ENCODE assay signal across 22 mouse cellular contexts in genomic region chr19:52624310-52624709, GRCm38 (mm10).
DNase-seq lines count a peak whose midpoint lies in the region; ATAC-seq and TF ChIP-seq lines count a peak whose summit lies in the region.
"Had no signal": no experiment of that assay in that cellular context is flagged by ENCODE, and none has a peak within 500 bp of the region (broad histone marks: within the 10 kb centered on the region; RNA-seq: fewer than 3 reads in every experiment).

No protein-coding gene starts in this region.

- H3K4me3 ChIP-seq in forebrain, embryonic 14.5 days (ENCODE audit: low read depth, low read length) = no peak overlapping the region
- no peak overlapping the region for H3K4me3 ChIP-seq in forebrain, embryonic 11.5 days (ENCODE audit: low read depth, low read length)
- H3K4me3 ChIP-seq in lung, embryonic 14.5 days (ENCODE audit: low read depth, low read length) = no peak overlapping the region
- H3K4me3 ChIP-seq in midbrain, embryonic 10.5 days = no peak overlapping the region
- H3K4me3 ChIP-seq: embryonic facial prominence, embryonic 13.5 days; stomach, embryonic 15.5 days had no signal

- H3K27ac ChIP-seq in forebrain, embryonic 14.5 days (ENCODE audit: low read depth, low read length) = 0 out of 2 replicates have a peak overlapping the region, but pooled peaks have one; percentile 21
- H3K27ac ChIP-seq in forebrain, embryonic 11.5 days (ENCODE audit: low read depth, low read length) = no peak overlapping the region
- no peak overlapping the region for H3K27ac ChIP-seq in lung, embryonic 14.5 days (ENCODE audit: low read depth)
- no peak overlapping the region for H3K27ac ChIP-seq in midbrain, embryonic 10.5 days (replicated peaks)
- H3K27ac ChIP-seq: embryonic facial prominence, embryonic 13.5 days; stomach, embryonic 15.5 days had no signal

- no peak for TF ChIP-seq CTCF in lung, embryonic 14.5 days (IDR thresholded peaks at IDR 0.05; ENCODE audit: low read depth)

- no peaks in the 10 kb centered on the region for H3K4me1 ChIP-seq in forebrain, embryonic 14.5 days (ENCODE audit: control insufficient read depth, insufficient read depth, low read length)
- H3K4me1 ChIP-seq in forebrain, embryonic 11.5 days (replicated peaks; ENCODE audit: control insufficient read depth, insufficient read depth, low read length) = no peaks in the 10 kb centered on the region
- no peaks in the 10 kb centered on the region; the same call in 1 of the 2 replicates for H3K4me1 ChIP-seq in lung, embryonic 14.5 days (ENCODE audit: insufficient read depth)
- H3K4me1 ChIP-seq in midbrain, embryonic 10.5 days = no peaks in the 10 kb centered on the region
- H3K4me1 ChIP-seq: embryonic facial prominence, embryonic 13.5 days; stomach, embryonic 15.5 days had no signal

- H3K27me3 ChIP-seq in forebrain, embryonic 14.5 days (replicated peaks; ENCODE audit: control insufficient read depth, insufficient read depth, low read length) = no peaks in the 10 kb centered on the region
- H3K27me3 ChIP-seq in forebrain, embryonic 11.5 days (ENCODE audit: control insufficient read depth, insufficient read depth, low read length) = no peaks in the 10 kb centered on the region
- H3K27me3 ChIP-seq in lung, embryonic 14.5 days (ENCODE audit: insufficient read depth, low read length) = no peaks in the 10 kb centered on the region
- H3K27me3 ChIP-seq in midbrain, embryonic 10.5 days (ENCODE audit: low read depth, poor library complexity, severe bottlenecking) = no peaks in the 10 kb centered on the region
- H3K27me3 ChIP-seq: CH12.LX; embryonic facial prominence, embryonic 13.5 days; stomach, embryonic 15.5 days had no signal

- DNase-seq in forebrain, embryonic 14.5 days (ENCODE audit: low spot score) = peak; percentile 66
- no peak for DNase-seq in forebrain, embryonic 11.5 days (ENCODE audit: low spot score)
- DNase-seq in lung, embryonic 14.5 days = peak; percentile 8
- DNase-seq in lung, postnatal 4 days = no peak
- DNase-seq in layer of hippocampus, adult 9-11 months = peak; percentile 55
- peak; percentile 39 for DNase-seq in lung, postnatal 36 days
- no peak for DNase-seq in ovary, postnatal 10 days (ENCODE audit: low spot score)
- DNase-seq in midbrain, embryonic 10.5 days (ENCODE audit: low spot score) = no peak
- DNase-seq: cerebellum, adult 11-12 months; cerebellum, postnatal 36 days; gastrocnemius, postnatal 14 days; kidney, adult 11 months; kidney, postnatal 14 days; spleen, adult 18-20 months; thymus, postnatal 14 days had no signal

- no peak overlapping the region for H3K4me2 ChIP-seq in forebrain, embryonic 14.5 days (ENCODE audit: low read length)
- no peak overlapping the region for H3K4me2 ChIP-seq in forebrain, embryonic 11.5 days (ENCODE audit: low read depth, low read length, severe bottlenecking)
- H3K4me2 ChIP-seq in lung, embryonic 14.5 days = no peak overlapping the region
- H3K4me2 ChIP-seq: embryonic facial prominence, embryonic 13.5 days; heart, embryonic 11.5 days; liver, embryonic 11.5 days; stomach, embryonic 15.5 days had no signal

- WGBS in forebrain, embryonic 14.5 days = 42% methylated on average over 5 of the region's 5 CpGs
- 68% methylated on average over 5 of the region's 5 CpGs for WGBS in forebrain, embryonic 11.5 days
- WGBS in lung, embryonic 14.5 days = 39% methylated on average over 5 of the region's 5 CpGs
- 77% methylated on average over 5 of the region's 5 CpGs for WGBS in midbrain, embryonic 10.5 days

- ATAC-seq in forebrain, embryonic 14.5 days = peak; percentile 76; the same call in 1 of the 2 replicates
- no peak for ATAC-seq in forebrain, embryonic 11.5 days (replicated peaks; ENCODE audit: low FRiP score)
- 0 out of 2 replicates have a peak, but pooled peaks have one; percentile 38 for ATAC-seq in lung, embryonic 14.5 days (ENCODE audit: insufficient read depth)
- ATAC-seq: hindbrain, embryonic 16.5 days; midbrain, embryonic 16.5 days had no signal

- no peaks in the 10 kb centered on the region for H3K36me3 ChIP-seq in forebrain, embryonic 14.5 days (ENCODE audit: control insufficient read depth, insufficient read depth, low read length)
- H3K36me3 ChIP-seq in forebrain, embryonic 11.5 days (ENCODE audit: control insufficient read depth, insufficient read depth, low read length) = no peaks in the 10 kb centered on the region
- no peaks in the 10 kb centered on the region for H3K36me3 ChIP-seq in lung, embryonic 14.5 days (ENCODE audit: insufficient read depth)
- H3K36me3 ChIP-seq in midbrain, embryonic 10.5 days = no peaks in the 10 kb centered on the region
- H3K36me3 ChIP-seq: embryonic facial prominence, embryonic 13.5 days; stomach, embryonic 15.5 days had no signal

- H3K9me3 ChIP-seq in forebrain, embryonic 14.5 days (replicated peaks; ENCODE audit: control insufficient read depth, low read length) = no peaks in the 10 kb centered on the region
- H3K9me3 ChIP-seq in forebrain, embryonic 11.5 days (ENCODE audit: control insufficient read depth, low read length) = no peaks in the 10 kb centered on the region
- H3K9me3 ChIP-seq in lung, embryonic 14.5 days (ENCODE audit: low read depth, low read length) = no peaks in the 10 kb centered on the region
- H3K9me3 ChIP-seq in midbrain, embryonic 10.5 days (replicated peaks) = no peaks in the 10 kb centered on the region
- H3K9me3 ChIP-seq: embryonic facial prominence, embryonic 13.5 days; stomach, embryonic 15.5 days had no signal

- H3K9ac ChIP-seq in forebrain, embryonic 14.5 days (ENCODE audit: low read length) = no peak overlapping the region
- H3K9ac ChIP-seq in forebrain, embryonic 11.5 days (ENCODE audit: low read length) = no peak overlapping the region
- no peak overlapping the region for H3K9ac ChIP-seq in lung, embryonic 14.5 days
- H3K9ac ChIP-seq: embryonic facial prominence, embryonic 13.5 days; stomach, embryonic 15.5 days had no signal

Comparison
In these comparisons a context has a peak if more than half of its experiments do, and no peak if none do; other contexts are left out.
1. DNase-seq: peak in forebrain, embryonic 14.5 days (single experiment), lung, embryonic 14.5 days (single experiment), layer of hippocampus, adult 9-11 months (single experiment) and lung, postnatal 36 days (single experiment); none in forebrain, embryonic 11.5 days (single experiment), lung, postnatal 4 days (0 of 2), ovary, postnatal 10 days (single experiment) and midbrain, embryonic 10.5 days (single experiment).